Mouse (Mus musculus): ENCODE results near the gene Dnajc6.

Gene Dnajc6

GRCm38 (mm10) chr4:101569076-101569475, 72.6 kb downstream of the Dnajc6 start:
- no peak for DNase-seq (ENCODE audit: low read depth, low spot score)

GRCm38 (mm10) chr4:101572142-101572541, 75.7 kb downstream of the Dnajc6 start:
- DNase-seq (ENCODE audit: low read depth, low spot score), result no peak

- DNase-seq (ENCODE audit: low read depth, low spot score), result no peak
Observed at GRCm38 (mm10) chr4:101575307-101575706, 78.9 kb downstream of the Dnajc6 start.

- no peak for DNase-seq (ENCODE audit: low read depth, low spot score)
Observed at GRCm38 (mm10) chr4:101578720-101579119, 82.3 kb downstream of the Dnajc6 start.

GRCm38 (mm10) chr4:101579517-101579916, 83.1 kb downstream of the Dnajc6 start:
- DNase-seq (ENCODE audit: low read depth, low spot score), result no peak

GRCm38 (mm10) chr4:101581156-101581555, 84.7 kb downstream of the Dnajc6 start:
- no peak for DNase-seq (ENCODE audit: low read depth, low spot score)

- DNase-seq (ENCODE audit: low read depth, low spot score), result no peak
Observed at GRCm38 (mm10) chr4:101582882-101583281, 86.4 kb downstream of the Dnajc6 start.

GRCm38 (mm10) chr4:101584524-101585454, 88.3 kb downstream of the Dnajc6 start:
- no peak for DNase-seq (ENCODE audit: low read depth, low spot score)

GRCm38 (mm10) chr4:101585455-101586184, 89.2 kb downstream of the Dnajc6 start:
- DNase-seq (ENCODE audit: low read depth, low spot score), result no peak

- no peak for DNase-seq (ENCODE audit: low read depth, low spot score)
Observed at GRCm38 (mm10) chr4:101588932-101589331, 92.5 kb downstream of the Dnajc6 start.

- no peak for DNase-seq (ENCODE audit: low read depth, low spot score)
Observed at GRCm38 (mm10) chr4:101589771-101590170, 93.3 kb downstream of the Dnajc6 start.

GRCm38 (mm10) chr4:101591400-101591799, 95.0 kb downstream of the Dnajc6 start:
- DNase-seq (ENCODE audit: low read depth, low spot score), result peak; percentile 40

- peak; percentile 75 for DNase-seq (ENCODE audit: low read depth, low spot score)
Observed at GRCm38 (mm10) chr4:101592466-101592865, 96.0 kb downstream of the Dnajc6 start.

GRCm38 (mm10) chr4:101601758-101602157, 105.3 kb downstream of the Dnajc6 start:
- peak; percentile 50 for DNase-seq (ENCODE audit: low read depth, low spot score)

GRCm38 (mm10) chr4:101603635-101604034, 107.2 kb downstream of the Dnajc6 start:
- no peak for DNase-seq (ENCODE audit: low read depth, low spot score)

GRCm38 (mm10) chr4:101616520-101616919, 120.1 kb downstream of the Dnajc6 start:
- peak; percentile 58 for DNase-seq (ENCODE audit: low read depth, low spot score)

GRCm38 (mm10) chr4:101617742-101618141, 121.3 kb downstream of the Dnajc6 start:
- DNase-seq (ENCODE audit: low read depth, low spot score), result no peak

GRCm38 (mm10) chr4:101620206-101620605, 123.8 kb downstream of the Dnajc6 start:
- DNase-seq (ENCODE audit: low read depth, low spot score), result no peak

- DNase-seq (ENCODE audit: low read depth, low spot score), result no peak
Observed at GRCm38 (mm10) chr4:101621241-101621640, 124.8 kb downstream of the Dnajc6 start.

- DNase-seq (ENCODE audit: low read depth, low spot score), result no peak
Observed at GRCm38 (mm10) chr4:101625278-101625677, 128.8 kb downstream of the Dnajc6 start.

GRCm38 (mm10) chr4:101635596-101635995, 139.1 kb downstream of the Dnajc6 start:
- no peak for DNase-seq (ENCODE audit: low read depth, low spot score)

GRCm38 (mm10) chr4:101637472-101637871, 141.0 kb downstream of the Dnajc6 start:
- no peak for DNase-seq (ENCODE audit: low read depth, low spot score)

GRCm38 (mm10) chr4:101640631-101641030, 144.2 kb downstream of the Dnajc6 start:
- DNase-seq (ENCODE audit: low read depth, low spot score), result no peak

All from ZHBTc4 (cell line).